Mouse (Mus musculus) gonadal fat pad, adult 2 months (tissue): ENCODE results near the gene Gimap7. TPM values are rescaled to one million over a fixed set of nuclear protein-coding genes. Genes with fewer than 3 reads are reported as not detected.

Experiments
- DNase-seq: peaks from one replicate; pipeline ENCODE4 v3.0.0-alpha.2; 2012; ENCODE audit warnings: low read depth
- polyA plus RNA-seq: library from polyadenylated mRNA; depleted of rRNA; stranded (reverse); fragments of >200 nt; gene quantifications from 2 replicates; pipeline ENCODE4 v1.2.3, GENCODE M21; 2012; rRNA removed

Gimap7 gene
- polyA plus RNA-seq, 1 experiment = 0.34 TPM

GRCm38 (mm10) chr6:48741273-48741672, 22.9 kb downstream of the Gimap7 start:
- no peak for DNase-seq

- DNase-seq = no peak
Measured at GRCm38 (mm10) chr6:48741711-48742206, 23.3 kb downstream of the Gimap7 start.

GRCm38 (mm10) chr6:48742422-48743351, 24.3 kb downstream of the Gimap7 start:
- DNase-seq = no peak

GRCm38 (mm10) chr6:48745490-48745889, 27.1 kb downstream of the Gimap7 start:
- DNase-seq = no peak

GRCm38 (mm10) chr6:48745959-48746889, 27.8 kb downstream of the Gimap7 start, which contains the start of gene Gimap5:
Gimap5 (plus strand) TSS chr6:48746197.
- DNase-seq = no peak

GRCm38 (mm10) chr6:48747091-48747966, 28.9 kb downstream of the Gimap7 start:
- no peak for DNase-seq

- DNase-seq = no peak
Measured at GRCm38 (mm10) chr6:48763567-48764270, 45.3 kb downstream of the Gimap7 start.

GRCm38 (mm10) chr6:48764496-48764895, 46.1 kb downstream of the Gimap7 start:
- DNase-seq = no peak

GRCm38 (mm10) chr6:48768178-48768869, 49.9 kb downstream of the Gimap7 start:
- no peak for DNase-seq

- DNase-seq = no peak
Measured at GRCm38 (mm10) chr6:48768933-48769332, 50.5 kb downstream of the Gimap7 start.

- no peak for DNase-seq
Measured at GRCm38 (mm10) chr6:48770696-48771095, 52.3 kb downstream of the Gimap7 start, which contains the start of gene Gimap3. Gimap3 (minus strand) TSS chr6:48770851.

GRCm38 (mm10) chr6:48772030-48772429, 53.6 kb downstream of the Gimap7 start:
- DNase-seq = no peak

Other genes starting within 250 kb of the Gimap7 start
- gene Atp6v0e2, start 181.0 kb upstream of the Gimap7 start, polyA plus RNA-seq = 83.1 and 86.2 TPM in 2 replicates
- gene Lrrc61, start 163.8 kb upstream of the Gimap7 start, polyA plus RNA-seq = 29.5 and 36.8 TPM in 2 replicates
- 191 and 319 TPM in 2 replicates for gene Rarres2, start 145.8 kb upstream of the Gimap7 start, polyA plus RNA-seq
- not detected in 2 replicates for gene Gm45021, start 129.0 kb upstream of the Gimap7 start, polyA plus RNA-seq
- gene Repin1, start 124.7 kb upstream of the Gimap7 start, polyA plus RNA-seq = 51.0 and 53.2 TPM in 2 replicates
- not detected in 2 replicates for gene Gm44965, start 124.7 kb upstream of the Gimap7 start, polyA plus RNA-seq
- 5.1 and 5.6 TPM in 2 replicates for gene Zfp775, start 116.6 kb upstream of the Gimap7 start, polyA plus RNA-seq
- 0.71 and 0.81 TPM in 2 replicates for gene AI854703, start 91.9 kb upstream of the Gimap7 start, polyA plus RNA-seq
- gene Gimap8, start 71.4 kb upstream of the Gimap7 start, polyA plus RNA-seq = 3.9 and 4.5 TPM in 2 replicates
- gene Gimap9, start 42.5 kb upstream of the Gimap7 start, polyA plus RNA-seq = 2.1 and 2.3 TPM in 2 replicates
- 9.8 and 13.8 TPM in 2 replicates for gene Gimap4, start 34.1 kb upstream of the Gimap7 start, polyA plus RNA-seq
- gene Gimap6, start 10.4 kb upstream of the Gimap7 start, polyA plus RNA-seq = 10.4 and 12.7 TPM in 2 replicates
- 0.66 TPM in 1 of 2 replicates, not detected in the other for gene Gm28053, start within 50 bp of the Gimap7 start, polyA plus RNA-seq
- 4.1 and 4.3 TPM in 2 replicates for gene Gimap1, start 20.4 kb downstream of the Gimap7 start, polyA plus RNA-seq
- gene Gimap5, start 27.6 kb downstream of the Gimap7 start, polyA plus RNA-seq = 5.6 and 8.3 TPM in 2 replicates
- gene Gimap3, start 52.2 kb downstream of the Gimap7 start, polyA plus RNA-seq = 3.1 and 3.5 TPM in 2 replicates
- gene Tmem176a, start 122.3 kb downstream of the Gimap7 start, polyA plus RNA-seq = 109 and 139 TPM in 2 replicates
- 390 and 419 TPM in 2 replicates for gene Tmem176b, start 122.9 kb downstream of the Gimap7 start, polyA plus RNA-seq
- 2.8 and 3.1 TPM in 2 replicates for gene Aoc1, start 154.3 kb downstream of the Gimap7 start, polyA plus RNA-seq
- gene 1600015I10Rik, start 211.3 kb downstream of the Gimap7 start, polyA plus RNA-seq = 0.08 and 0.13 TPM in 2 replicates